Mouse (Mus musculus) kidney, adult 9 months (tissue): Measurements from ENCODE around the gene Tns4.
A peak's percentile ranks its signal among the peaks of the same experiment; 100 is the strongest.

Experiments
- DNase-seq: peaks from one replicate; pipeline ENCODE4 v3.0.0; 2022

The Tns4 gene

DNA sequence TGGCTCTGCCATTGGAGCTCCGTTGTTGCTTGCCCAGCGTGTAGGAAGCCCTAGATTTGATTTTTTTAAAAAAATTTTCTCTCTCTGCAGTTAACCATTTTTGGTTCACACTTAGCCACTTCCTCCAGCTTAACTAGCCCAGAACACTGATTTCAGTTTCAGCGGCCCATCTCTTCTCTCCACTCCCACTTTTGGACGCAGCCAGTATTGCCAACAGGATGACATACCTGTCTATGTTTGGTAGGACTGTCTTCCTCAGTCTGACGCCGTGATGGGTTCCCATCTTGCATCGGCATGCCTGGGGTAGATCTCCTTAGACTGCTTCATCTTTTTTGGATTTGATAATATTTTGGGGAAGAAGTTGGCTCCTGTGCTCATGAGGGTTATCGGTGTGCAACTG, 1.3 kb upstream of the Tns4 start:
- DNase-seq, result no peak

DNA sequence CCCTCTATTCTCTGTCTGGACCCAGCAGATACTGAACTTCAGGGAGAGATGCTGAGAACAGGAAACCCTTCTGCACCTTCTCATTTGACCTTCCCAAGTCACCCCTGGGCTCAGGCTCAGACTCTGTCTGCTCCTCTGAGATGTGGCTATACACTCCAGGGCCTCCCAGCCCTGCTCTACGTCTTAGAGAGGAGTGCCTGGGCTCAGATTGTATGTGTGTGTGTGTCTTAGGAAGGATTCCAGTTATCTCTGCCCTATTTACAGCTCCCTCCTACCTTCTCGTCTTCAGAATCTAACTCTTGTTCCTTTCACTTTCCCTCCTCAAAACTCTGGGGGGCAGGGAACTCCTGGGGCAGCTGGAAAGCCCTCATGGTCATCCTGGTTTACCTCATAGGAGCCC, 620 bp downstream of the Tns4 start:
- no peak for DNase-seq

DNA sequence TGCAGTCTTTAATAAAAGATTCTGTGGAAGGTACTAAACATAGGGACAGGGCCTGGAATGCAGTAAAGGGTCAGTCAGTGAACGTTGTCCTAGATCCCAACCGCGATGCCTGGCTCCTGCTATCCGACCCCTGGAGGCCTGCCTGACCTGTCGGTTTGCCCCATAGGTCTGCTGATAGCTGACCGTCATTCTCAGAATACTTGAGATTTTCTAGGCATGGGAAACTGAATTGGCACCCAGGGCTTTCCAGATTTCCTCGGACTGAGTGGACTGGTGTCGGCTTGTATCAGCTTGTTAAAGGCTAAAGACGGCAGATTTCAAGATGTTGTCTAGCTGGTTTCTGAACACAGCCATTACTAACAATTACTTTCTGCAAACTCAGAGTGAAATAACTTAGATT, 4.7 kb downstream of the Tns4 start:
- DNase-seq, result no peak

DNA sequence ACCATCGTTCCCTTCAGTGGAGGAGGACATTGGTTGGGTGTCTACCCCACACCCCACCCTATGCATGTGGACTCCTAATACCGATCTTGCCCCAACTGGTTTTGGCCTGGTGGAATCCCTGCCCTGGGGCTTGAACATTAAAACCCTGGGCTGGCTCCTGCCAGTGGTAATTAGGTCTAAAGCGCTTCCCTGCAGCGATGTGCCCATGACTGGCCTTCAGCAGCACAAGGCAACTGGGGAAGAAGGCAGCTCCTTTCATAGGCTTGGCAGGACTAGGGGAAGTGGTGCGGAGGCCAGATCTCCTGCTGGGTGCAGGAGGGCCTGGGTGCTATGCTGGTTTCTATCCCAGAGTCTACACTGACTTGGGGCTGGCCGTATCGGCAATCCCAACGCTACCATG, 5.6 kb downstream of the Tns4 start:
- DNase-seq, result no peak

DNA sequence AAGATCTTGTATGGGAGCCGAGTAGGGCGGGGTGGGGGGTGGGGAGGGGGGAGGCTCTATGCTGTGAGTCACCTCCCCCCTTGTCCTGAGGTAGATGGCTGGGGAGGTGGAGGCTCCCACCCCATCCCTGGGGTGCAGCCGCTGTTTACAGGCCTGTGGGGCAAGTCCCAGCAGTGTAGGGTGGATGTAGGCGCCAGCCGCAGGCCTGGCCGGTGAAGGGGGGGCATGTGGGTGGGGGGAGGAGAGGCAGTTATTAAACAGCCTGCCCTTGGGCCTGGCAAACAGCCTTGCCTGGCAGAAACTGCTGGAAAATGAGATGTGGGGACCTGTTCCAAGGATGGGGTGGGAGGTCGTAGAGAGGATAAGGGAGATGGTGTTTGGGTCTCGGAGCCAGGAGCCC, 7.0 kb downstream of the Tns4 start:
- no peak for DNase-seq

DNA sequence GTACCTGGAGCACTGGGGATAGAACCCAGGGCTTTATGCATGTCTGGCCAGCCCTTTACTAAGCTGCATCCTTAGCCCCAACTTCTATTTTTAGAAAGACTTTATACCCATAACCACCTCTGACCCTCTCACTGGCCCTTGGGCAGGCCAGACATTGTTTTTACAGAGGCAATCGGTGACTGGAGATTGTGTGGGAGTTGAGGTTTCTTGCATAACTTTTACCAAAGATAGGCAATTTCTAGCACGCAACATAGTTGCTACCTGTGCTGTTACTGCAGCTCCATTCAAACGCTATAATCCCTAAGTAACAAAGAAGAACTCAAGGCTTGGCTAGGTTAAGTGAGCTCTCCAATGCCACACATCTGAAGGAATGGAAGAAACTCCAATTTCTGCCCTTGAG, 7.5 kb downstream of the Tns4 start:
- DNase-seq, result no peak

DNA sequence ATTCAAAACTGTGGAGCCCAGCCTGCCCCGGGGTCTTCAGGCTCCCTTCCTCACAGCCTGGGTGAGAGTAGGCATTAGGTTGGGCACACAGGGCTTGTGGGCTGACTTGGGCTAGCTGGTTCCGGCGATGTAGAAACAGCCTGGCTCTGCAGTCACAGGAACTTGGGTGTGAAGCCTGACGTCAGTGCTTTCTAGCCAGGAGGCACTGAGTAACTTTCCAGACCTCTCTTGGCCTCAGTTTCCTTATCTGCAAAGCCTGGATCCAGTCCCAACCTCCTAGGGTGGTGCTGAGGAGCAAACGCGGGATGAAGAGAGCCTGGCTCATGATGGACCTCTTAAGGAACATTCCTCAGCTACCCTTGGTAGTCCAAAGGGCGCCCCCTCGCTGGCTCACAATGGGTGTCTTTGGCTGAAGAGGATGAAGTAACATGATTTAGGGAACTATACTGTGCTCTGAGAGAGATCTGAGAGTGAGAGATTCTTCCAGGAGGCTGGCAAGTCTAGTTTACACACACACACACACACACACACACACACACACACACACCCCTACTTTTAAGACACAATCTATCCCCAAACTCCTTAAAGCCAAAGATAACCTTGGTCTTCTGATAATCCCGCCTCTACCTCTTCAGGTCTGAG, 8.1 kb downstream of the Tns4 start:
- DNase-seq, result no peak

DNA sequence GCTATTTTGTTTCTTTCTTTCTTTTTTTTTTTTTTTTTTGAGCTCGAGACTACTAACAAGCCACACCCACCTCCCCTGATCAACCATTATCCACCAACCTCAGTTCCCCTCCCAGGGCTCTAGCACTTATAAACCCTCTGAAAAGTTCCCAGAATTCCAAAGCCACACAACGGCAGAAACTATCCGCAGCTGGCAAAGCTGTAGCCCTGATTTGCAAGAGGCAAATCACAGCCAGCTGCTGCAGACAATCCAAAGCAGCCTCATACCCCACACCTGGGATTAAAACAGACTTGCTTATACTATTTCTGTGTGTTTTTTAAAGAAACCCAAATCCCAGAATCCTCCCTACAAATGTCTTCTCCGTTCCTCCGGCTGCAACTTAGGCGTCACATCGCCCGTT, 11.2 kb downstream of the Tns4 start:
- DNase-seq, result no peak

DNA sequence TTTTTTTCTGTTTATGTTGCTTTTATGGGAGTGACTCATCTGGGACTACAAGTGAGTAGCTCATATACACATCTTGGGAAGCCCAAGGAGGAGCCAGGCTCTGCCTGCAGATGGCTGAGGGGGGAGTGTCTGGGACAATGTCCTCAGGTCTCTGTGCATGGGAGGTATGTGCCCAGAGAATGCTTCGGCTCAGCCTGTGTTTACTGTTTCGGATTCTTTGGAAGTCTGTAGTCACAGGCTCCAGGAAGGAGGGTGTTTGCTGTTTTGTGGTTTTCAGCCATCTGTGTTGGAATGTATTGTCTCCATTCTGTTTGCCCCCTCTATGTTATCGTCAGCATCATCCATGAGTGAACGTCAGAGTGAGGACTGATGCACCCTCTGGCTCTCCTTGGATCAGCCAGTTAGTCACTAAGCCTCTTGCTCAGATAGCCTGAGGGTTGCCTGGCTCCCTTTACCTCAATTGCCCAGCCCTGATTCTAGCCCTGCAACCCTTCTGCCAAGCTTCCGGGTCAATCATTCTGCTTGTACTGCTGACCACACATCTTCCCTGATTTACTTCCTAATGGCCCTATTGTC, 12.3 kb downstream of the Tns4 start:
- DNase-seq, result no peak

DNA sequence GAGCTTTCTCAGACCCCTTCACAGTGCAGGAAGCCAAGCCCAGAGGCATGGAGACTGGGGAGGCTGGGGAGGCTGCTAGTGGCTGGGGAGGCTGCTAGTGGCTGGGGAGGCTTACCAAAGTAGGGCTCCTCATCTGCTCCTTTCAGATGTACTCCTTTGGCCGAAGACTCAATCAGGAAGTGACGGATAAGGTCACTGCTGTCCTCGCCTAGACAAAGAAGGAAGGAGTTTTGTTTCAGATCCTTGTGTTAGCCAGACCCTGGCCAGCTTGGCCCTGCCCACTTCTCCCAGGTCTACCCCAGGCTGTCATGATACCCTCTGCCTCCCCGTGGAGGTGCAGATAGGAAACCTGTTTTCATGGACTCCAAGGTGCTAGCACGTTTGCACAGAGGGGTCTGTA, 15.3 kb downstream of the Tns4 start:
- DNase-seq, result no peak

DNA sequence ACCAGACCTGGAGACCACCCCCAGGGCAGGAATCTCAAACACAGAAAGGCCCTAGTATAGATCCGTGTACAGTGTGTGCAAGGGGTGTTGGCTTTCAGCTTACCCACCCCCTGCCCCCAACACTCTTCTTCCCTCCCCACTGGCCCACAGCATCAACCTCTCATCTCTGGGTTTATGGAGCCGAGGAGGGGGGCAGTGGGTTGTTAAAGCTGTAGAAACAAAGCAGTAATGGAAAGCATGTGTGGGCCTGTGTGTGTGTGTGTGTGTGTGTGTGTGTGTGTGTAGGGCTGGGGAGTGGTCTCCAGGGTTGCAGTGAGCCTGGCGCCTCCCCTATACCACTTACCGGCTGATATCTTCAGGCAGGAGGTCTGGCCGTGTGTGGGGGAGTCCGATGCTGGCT, 17.2 kb downstream of the Tns4 start:
- no peak for DNase-seq

DNA sequence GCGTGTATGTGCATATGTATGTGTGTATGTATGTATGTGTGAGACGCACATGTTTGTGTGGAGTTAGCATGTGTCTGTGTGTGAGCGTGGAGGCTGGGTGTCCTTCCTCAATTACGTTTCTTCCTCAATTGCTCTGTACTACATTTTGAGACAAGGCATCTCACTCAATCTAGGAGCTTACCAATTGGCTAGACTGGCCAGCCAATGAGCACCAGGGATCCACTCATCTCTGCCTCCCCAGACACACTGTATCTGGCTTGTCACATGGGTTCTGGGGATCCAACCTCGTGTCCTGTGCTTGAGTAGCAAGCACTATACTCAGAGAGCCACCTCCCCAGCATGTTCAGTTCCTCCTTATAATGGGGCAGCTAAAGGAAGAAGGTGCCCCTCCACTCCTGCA, 20.7 kb downstream of the Tns4 start:
- DNase-seq, result no peak

DNA sequence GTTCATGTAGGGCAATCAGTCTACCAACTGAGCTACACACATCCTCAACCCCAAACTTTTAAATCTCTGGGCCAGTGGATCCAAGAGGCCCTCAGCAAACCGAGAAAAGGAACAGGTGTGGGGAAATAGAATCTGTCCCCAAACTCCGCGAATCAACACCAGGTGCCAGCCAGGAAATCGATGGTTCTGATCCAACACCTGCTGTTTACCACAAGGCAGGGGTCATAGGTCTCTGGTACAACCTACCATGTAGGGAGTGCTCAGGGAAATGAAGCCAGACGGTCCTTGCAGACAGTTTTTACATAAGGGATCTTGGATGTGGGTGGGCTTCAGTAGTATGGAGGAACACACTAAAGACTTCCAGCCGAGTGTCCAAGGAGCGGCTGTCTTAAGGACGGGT, 21.5 kb downstream of the Tns4 start:
- no peak for DNase-seq

DNA sequence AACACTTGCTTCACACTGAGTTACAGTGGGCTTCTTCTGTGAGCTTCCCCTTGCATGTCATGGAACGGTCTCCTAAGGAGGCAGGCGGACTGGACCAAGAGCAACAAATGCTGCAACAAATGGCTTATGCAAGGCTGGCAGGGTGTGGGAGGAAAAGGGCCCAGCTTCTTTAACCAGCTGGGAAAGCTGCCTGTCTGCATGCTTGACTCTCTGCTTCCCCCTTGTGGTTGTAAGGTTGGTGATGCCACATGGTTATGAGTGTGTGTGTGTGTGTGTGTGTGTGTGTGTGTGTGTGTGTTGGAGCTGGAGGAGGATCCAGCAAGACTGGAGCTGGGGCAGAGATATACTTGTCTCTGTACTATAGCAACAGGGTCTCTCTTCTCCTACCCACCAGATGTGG, 23.1 kb downstream of the Tns4 start:
- peak; percentile 95 for DNase-seq

DNA sequence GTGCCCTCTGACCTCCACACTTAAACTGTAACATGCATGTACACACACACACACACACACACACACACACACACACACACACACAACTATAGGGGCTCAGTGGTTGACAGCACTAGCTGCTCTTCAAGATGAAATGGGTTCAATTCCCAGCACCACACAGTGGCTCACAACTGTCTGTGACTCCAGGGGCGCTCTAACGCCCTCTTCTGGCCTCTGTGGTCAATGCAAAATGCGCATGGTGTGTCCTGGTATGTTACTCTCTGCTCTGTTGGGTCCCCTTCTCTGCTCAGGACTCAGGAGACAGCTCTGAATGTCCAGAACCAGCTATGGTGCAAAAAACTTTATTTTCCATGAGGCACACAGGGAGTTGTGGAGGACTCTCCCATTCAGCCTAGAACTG, 23.8 kb downstream of the Tns4 start:
- DNase-seq, result no peak

DNA sequence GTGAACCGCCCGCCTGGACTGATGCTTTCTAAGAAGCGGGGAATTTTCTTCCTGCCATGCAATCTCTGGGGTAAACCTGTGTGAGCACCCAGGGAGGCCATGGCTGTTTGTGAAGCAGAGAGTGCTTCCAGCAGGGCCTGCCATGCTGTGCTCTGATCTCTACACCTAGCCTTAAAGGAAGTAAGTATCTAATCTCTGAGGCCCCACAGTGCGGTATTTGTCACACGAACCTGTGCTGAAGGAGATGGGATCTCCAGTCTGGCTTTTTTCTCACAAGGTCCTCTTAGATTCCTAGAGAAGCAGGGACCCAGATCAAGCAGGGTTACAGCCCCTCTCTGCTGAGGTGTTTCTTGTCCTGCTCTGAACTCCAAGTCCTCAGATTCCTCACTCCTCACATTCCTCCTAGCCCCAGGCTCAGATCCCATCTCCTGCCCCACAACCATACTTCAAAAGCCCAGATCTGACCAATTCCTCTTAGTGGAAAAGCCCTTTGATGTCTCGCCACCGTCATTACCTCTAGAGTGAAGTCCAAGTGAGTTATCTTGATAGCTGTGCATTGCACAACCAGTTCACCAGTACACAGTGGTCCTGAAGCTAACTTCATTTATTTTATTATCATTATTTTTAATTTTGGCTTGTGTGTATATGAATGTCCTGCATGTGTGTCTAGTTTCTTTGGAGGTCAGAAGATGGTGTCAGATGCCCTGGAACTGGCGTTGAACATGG, 25.5 kb downstream of the Tns4 start:
- DNase-seq, result no peak

DNA sequence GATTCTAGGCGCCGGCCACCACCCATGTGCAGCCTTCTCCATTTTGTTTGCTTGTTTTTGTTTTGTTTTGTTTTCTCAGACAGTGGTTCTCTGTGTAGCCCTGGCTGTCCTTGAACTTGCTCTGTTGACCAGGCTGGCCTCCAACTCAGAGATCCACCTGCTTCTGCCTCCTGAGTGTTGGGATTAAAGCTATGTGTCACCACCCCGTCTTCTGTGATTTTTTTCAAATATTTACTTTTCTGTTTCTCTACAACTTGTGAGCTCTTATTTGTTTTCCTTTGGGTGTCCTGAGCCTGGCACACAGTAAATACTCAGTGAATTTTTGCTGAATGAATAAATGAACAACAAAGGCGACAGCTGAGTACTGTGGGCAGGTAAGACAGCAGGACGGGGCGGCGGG, 26.4 kb downstream of the Tns4 start:
- no peak for DNase-seq

DNA sequence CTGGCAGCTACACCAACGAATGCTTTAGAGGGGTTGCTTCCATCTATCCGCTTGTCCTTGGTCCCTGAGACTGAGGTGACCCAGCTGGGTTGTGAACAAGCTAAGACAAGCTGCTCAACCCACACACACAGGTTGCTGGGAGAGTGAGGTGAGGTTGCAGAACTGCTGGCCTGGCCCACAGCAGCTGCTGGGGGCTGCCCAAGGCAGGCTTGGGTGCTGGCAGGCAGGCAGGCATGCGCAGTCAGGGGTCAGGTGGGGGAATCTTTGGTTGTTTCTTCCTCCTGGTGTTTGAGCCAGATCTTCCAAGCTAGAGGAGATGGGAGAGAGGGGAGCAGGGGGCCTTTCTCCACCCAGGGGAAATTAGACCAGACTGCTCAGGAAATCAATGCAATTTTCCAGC, 28.7 kb downstream of the Tns4 start:
- no peak for DNase-seq

DNA sequence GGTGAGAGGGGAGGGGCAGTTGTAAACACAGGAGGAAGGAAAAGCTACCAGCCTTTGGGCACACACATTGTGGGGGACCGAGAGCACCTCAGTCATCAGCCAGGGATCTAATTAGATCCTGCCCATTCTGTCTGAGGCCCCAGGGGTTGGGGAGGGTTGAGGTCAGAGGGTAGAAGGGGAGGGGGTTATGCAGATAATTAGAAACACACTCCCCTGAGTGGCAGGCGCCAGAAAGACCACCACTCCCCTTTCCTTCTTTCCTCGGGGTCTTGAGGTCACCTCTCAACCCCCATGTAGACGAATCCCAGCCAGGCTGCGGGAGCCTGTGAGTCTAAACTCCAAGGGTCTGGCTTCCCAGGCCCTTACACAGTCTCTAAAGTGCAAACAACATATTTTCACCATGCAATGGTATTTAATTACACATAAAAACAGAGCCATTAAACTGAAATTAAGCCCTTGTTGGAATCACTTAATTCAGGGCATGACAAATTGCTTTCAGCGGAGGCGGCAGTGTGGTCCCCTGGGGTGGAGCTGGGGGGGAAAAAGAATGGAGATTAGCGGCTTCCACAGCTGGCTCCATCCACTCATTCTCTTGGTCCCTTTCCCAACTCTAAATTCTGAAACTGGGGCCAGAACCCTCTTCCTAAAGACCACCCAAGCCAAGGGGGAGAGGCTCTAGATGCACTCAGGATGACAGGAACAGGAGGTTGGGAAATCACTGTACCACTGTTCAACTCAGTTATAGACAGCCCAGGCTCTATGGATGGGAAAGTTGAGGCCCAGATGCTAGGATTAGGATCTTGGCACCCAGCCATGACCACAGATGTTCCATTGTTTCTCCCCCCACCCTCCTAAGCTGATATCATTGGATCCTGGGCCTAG, 33.3 kb downstream of the Tns4 start:
- DNase-seq, result no peak

DNA sequence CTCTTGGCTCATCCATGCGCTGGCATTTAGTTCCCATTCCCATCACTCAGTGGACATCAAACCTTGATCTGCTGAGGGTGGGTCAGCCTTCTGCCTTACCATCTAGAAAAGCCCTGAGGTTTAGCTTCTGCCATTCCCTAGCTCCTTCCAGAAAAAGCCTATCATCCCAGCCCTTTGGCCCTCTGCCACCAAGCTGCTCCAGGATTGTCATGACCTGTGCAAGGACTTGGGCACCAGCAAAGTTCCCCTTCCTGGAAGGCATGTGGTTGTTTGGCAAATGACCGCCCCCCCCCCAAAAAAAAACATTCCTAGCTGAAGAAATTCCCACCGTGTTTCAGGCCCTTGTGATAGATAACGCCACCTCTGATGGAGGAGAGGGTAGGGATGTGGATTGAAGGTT, 34.0 kb downstream of the Tns4 start:
- DNase-seq, result no peak

DNA sequence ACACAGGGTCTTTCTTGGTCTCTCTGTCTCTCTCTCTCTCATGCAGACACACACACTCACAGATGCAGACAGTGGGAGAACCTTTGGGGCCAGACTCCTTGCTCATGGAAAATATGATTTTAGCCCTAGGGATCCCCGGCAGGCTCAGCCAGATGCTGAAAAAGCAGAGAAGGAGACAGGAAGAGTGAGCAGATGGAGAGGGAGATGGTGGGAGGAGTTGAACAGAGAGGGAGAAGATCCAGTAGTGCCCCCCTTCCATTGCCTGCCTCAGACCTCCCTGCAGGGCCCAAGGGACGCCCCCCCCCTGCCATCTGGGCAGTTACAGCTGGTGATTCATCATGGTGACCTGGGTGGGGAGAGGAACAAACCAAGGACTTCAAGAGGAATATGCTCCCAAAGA, 41.5 kb downstream of the Tns4 start:
- no peak for DNase-seq

DNA sequence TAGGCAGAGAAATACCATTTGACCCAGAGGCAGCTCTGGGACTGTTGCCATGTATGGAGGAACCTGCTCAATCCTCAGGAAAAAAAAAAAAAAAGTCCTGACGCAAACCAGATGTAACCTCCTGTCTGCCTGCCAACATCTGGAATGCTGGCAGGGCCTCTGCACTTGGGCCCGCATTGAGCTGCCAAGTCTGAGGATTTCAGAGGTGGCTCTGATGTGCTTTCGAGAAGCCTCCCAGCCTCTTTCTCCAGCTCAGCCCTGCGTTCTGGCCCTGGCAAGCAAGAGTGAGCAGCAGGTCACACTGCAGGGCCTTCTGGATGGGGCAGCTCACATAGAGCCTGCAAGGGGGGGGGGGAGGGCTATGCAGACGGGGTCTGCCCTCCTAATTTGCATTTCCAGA, 42.0 kb downstream of the Tns4 start:
- peak; percentile 86 for DNase-seq

DNA sequence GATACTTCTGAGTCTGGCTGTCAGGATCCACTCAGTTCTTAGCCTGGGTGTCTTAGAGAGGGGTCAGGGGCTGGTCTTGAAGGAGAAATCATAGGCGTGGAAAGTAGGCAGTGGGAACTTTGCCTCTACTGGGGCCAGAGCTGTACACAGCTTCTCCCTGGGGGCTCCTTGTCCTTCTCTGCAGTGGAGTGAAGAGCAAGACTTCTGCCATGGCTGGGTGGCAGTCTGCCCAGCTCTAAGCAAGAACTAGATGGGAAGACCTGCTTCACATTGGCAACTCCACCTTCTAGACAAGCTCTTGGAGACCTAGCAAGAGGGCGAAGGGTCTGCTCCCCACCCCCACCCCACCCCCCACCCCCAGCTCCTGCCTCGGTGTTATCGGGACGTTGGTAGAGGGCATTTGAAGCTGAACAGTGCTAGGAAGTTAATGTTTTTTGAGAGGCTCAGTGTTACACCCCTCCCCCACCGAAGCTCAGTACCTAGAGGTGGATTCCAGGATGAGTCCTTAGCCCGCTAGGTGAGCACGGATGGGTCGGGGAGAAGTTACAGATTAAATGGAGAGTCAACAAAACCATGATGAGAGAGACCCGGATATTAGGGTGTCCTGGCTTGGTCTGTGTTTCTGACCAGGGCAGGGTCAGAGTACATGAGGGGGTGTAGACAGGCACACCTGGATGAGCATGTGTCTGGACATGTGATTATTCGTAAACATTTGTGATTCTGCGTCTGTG, 43.8 kb downstream of the Tns4 start:
- peak; percentile 96 for DNase-seq
